Mouse (Mus musculus) MEL-GATA-1-ER (cell line): ENCODE data around the gene Syt6.

Experiments
- DNase-seq: peaks from one replicate; pipeline ENCODE4 v3.0.0-alpha.2; 2012; ENCODE audit warnings: low read depth; ENCODE audit errors: extremely low read depth

Gene Syt6

GRCm38 (mm10) chr3:103647164-103647867, 72.3 kb downstream of the Syt6 start:
- no peak for DNase-seq

GRCm38 (mm10) chr3:103648486-103648885, 73.5 kb downstream of the Syt6 start:
- peak; percentile 31 for DNase-seq

GRCm38 (mm10) chr3:103649716-103650115, 74.7 kb downstream of the Syt6 start:
- DNase-seq = no peak

GRCm38 (mm10) chr3:103650406-103650805, 75.4 kb downstream of the Syt6 start:
- DNase-seq = no peak

GRCm38 (mm10) chr3:103660012-103660411, 85.0 kb downstream of the Syt6 start:
- no peak for DNase-seq

GRCm38 (mm10) chr3:103661714-103662113, 86.7 kb downstream of the Syt6 start:
- DNase-seq = no peak

GRCm38 (mm10) chr3:103663385-103663784, 88.4 kb downstream of the Syt6 start:
- DNase-seq = no peak

- no peak for DNase-seq
These were observed 97.1 kb downstream of the Syt6 start for GRCm38 (mm10) chr3:103672113-103672512.

GRCm38 (mm10) chr3:103672716-103673115, 97.7 kb downstream of the Syt6 start:
- no peak for DNase-seq

- no peak for DNase-seq
These were observed 103.8 kb downstream of the Syt6 start for GRCm38 (mm10) chr3:103678811-103679210.

GRCm38 (mm10) chr3:103682473-103682872, 107.4 kb downstream of the Syt6 start:
- no peak for DNase-seq

- no peak for DNase-seq
These were observed 108.4 kb downstream of the Syt6 start for GRCm38 (mm10) chr3:103683234-103683965.

- no peak for DNase-seq
These were observed 108.9 kb downstream of the Syt6 start for GRCm38 (mm10) chr3:103683966-103684319.

GRCm38 (mm10) chr3:103689043-103689442, 114.0 kb downstream of the Syt6 start:
- no peak for DNase-seq

GRCm38 (mm10) chr3:103690506-103690905, 115.5 kb downstream of the Syt6 start:
- no peak for DNase-seq
